Mouse (Mus musculus) kidney, postnatal 4 days (tissue): ENCODE data around the gene Gm9837.

Source experiments
- DNase-seq, 2 experiments: peaks; one replicate each; pipeline ENCODE4 v3.0.0; 2021; ENCODE audit warnings: mixed read lengths in 2 of 2

Gene Gm9837

DNA sequence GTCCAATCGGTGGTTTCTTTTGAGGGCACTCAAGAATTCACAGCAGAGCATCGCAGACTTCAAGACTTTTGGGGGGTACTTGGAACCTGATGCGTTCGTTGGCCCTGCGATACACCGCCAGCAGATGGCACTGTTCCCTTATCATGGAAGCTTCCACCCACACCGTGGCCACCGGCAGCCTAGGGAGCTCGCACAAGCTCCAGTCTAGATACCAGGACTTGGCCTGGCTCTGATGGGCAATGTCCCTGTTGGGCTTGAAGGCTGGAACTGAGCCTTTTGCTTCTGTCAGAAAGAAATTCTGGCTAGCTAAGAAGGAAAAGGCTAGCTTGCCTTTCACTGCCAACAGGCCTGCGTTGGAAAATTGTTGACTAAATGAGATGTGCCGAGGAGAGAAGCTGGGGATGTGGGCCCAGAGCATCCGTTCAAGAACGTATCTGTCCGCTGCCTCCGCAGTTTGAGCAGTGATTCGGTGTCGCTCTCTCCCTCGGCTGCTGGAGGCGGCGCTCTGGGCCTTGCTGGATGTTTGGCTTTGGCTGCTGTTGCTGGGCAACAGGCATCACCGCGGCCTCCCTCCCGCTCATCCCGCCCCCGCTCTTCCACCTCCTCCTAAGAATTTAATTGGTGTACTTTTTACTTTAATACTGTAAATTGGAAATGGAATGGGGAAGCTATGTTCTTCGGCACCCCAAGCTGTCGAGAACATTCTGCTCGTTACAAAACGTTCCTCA lies at the start of gene Gm9837:
Gene Gm9837, minus strand, starts transcription at position 512 of the 728 bp plus-strand sequence.
- peak; percentile 95 for DNase-seq

DNA sequence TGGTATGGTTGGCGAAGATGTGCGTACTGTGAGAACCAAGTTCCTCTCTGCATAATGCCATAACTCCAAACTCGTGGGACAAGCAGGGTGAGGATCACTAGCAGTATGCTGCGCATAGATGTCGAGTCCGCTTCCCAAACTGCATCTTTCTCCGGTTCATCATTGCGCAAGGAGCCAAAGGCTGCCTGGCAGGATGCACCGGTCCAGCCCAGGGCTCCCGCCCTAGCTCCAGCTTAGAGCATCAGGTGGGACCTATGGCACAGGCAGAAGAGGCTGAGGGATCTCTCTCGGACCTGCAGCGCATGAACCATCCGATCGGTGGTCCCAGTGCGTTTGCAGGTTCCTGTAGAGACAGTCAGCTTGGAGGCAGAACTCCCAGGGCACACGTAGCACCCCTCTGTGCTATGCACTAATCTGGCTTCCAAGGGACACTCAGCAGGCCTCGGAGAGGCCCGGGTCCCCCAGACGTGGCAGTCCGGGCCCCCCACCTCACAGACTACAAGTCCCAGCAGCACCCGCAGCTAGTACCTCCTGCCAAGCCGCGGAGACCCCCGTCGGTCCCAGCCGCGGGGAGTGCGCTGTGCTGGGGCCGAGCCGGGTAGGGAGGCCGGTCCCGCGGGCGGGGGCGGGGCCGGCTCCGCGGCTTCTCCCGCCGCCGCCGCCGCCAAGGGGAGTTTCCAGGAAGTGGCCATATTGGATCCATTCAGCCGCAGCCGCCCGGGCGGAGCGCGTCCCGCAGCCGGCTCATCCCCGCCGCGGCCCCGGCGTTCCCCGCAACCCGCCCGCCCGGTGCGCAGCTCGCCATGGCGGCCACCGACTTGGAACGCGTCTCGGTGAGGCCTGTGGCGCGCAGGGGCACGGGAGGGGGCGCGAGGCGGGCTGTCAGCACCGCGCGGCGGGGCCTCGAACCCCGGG lies 49.2 kb upstream of the Gm9837 start, which contains the start of gene Sept8:
Gene Sept8, plus strand, starts transcription at position 51 of the 915 bp plus-strand sequence.
- DNase-seq, result peak; percentile 68 to 80

DNA sequence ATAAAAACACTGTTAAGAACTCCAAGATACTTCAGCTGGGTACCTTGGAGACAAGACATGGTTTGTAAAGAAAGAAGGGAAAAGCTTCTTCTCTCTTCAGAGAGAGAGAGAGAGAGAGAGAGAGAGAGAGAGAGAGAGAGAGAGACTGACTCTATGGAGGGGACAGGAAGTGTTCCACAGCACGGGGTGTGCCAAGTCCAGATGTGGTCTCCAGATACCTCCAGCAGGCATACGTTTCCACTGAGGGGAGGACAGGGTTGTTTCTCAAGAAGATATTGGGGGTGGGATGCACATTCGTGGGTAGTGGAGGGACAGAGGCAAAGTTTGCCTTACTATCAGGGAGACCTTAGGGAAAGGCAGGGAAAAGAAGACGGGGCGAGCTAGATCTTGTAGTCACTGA lies 48.5 kb upstream of the Gm9837 start:
- DNase-seq, result no peak

DNA sequence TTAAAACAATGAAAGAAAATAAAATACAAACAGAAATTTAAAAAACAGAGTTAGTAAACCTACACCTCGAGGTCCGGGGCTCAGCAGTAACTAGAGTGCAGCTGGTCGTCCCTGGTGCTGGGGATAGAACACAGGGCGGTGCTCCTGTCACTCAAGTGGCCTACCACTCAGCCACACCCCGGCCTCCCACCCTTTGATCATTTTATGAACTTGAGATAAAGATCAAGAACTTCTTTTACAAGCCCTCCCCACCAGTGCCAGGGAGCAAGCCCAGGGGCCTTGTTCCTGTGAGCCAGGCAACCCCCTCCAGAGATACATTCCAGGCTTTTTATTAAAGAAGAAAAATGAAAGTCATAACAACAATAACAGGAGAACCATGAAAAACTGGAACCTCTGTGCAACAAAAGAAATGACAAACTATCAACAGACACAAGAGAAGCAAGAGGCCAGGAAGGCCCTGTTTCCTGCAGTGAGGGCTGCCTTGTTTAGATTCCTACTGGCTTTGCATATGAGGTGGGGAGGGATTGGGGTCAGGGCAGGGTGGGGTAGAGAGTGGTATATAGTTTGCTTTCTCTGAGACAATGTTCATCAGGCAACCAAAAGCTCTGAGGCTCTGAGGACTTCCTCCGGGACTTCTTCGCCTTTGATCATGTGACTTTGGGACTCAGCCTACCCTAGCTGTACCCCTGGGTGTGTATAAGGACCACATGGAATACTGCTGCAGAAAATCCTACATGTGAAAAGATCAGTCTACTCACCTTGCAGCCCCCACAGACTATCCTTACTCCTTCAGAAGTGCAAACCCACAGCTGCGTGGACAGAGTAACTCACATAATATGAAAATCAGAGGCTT lies 46.7 kb upstream of the Gm9837 start:
- DNase-seq, result no peak

GRCm38 (mm10) chr11:53510351-53510750 lies 40.1 kb upstream of the Gm9837 start:
- DNase-seq, result no peak

DNA sequence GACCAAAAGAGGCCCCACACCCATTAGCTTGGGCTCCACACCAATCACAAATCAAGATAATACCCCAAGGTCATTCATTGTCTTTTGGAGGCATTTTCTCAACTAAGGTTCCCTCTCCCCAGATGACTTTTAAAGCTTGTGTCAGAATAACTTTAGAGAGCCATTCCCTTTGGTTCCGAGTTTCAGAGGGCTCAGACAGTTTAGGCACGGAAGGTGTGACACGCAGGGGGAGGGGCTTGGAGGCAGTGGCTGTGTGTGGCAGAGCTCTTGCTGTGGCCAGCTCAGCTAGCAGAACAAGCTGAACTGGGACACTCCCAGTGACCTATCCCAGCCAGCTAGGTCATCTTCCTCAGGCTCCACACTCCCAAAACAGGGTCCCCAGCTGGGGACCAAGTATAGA lies 38.3 kb upstream of the Gm9837 start:
- DNase-seq, result no peak

DNA sequence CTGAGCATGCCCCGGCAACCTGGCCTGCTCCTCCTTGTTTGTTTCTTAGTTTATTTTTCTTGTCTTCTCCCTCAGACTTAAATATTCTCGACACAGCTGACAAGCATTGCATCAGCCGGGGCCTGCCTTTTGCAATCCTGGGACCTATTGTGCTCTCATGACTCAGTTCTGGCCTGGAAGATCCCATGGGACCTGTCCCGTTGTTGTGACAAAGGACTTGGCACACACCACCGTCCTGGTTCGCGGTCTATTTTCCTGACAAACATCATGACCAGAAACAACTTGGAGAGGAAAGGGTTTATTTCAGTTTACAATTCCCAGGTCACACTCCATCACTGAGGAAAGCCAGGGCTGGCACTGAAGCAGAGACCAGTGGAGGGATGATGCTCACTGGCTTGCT lies 37.9 kb upstream of the Gm9837 start:
- DNase-seq, result peak in 1 of 2 experiments; percentile 50

GRCm38 (mm10) chr11:53507098-53507805 lies 37.0 kb upstream of the Gm9837 start:
- DNase-seq, result peak in 1 of 2 experiments; percentile 52

DNA sequence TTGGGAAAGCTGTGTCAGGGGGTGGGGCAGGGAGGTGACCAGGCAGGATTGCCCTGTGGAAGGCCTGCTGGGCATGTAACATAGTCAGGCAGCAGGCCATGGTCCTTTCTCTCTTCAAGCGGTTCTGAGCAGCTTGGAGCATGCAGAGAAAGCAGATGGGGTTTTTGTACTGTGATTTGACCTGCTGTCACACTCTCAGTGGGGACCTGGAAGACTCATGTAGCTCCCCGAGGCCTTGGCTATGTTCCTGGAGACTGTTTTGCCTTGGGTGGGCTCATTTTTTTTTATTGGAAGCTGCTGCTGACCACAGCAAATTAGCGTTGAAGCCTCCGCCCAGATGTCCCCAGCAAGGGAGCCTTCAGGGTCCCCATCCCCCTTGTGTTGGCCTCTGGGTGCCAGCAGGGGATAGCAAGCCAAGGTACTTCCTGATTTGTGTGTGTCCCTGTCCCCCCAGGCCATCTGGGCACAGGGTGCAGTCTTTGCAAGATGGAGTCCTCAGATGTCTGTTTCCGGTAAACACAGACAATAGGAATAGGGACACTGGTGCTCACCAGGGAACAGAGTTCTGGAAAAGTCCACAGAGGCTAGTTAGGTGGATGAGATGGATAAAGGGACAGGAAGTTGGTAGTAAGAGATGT lies 34.9 kb upstream of the Gm9837 start:
- no peak for DNase-seq

DNA sequence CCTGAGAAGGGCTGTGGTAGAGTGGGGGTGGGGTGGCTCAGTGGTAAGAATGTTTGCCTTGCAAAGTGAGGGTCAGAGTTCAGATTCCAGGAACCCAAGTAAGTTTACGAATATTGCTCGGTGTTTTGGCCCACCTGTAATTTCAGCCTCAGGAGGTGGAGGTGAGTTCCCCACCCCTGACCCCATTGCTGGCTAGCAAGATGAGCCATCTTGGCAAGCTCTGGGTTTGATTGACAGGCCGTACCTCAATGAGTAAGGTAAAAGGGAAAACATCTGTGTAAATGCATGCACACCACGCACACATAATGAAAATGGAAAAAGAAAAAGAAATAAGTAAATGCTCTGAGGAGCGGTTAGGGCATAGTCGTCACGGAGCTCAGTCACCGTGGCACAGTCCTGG lies 34.1 kb upstream of the Gm9837 start:
- no peak for DNase-seq

DNA sequence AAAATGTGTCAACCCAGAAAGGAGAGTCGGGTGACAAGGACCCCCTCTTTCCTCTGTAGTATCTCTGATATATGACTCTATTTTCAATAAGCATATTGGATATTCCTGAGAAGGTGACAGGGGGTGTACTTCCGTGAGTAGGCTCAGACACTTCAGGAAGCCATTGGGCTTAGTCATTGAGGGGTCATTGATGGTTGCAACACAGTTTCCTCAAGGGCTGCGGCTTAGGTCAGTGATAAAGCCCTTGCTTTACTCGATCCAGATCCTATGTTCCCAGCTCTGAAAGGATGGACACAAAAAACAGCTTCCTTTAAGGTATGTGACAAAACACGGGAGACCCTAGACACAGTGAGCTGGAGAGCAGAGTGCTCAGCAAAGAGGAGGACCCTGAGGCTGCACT lies 33.5 kb upstream of the Gm9837 start:
- DNase-seq, result no peak

DNA sequence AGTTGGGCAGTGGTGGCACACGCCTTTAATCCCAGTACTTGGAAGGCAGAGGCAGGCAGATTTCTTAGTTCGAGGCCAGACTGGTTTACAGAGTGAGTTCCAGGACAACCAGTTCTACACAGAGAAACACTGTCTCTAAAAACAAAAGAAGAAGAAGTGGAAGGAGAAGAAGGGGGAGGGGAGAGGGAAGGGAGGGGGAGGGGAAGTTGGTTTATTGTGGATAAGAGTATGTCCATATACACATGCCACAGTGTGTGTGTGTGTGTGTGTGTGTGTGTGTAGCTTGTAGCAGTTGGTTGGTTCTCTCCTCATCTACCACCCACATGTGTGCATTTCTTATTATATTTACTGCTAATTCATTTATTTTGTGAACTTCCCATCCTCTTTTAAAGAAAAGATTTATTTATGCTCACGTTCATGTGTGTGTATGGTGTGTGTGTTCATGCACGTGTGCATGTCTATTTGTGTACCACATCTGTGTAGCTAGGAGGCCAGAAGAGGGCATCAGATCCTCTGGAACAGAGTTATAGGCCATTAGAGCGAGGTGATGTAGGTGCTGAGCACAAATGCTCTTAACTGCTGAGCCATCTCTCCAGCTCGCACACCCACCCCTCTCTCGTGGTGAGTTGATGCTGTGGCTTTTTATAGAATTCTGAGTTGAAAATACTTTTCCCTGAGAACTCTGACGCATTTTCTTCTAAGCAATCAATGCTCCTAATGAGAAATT lies 31.9 kb upstream of the Gm9837 start:
- no peak for DNase-seq

- DNase-seq, result peak in 1 of 2 experiments; percentile 59
Observed at GRCm38 (mm10) chr11:53500569-53500968, 30.3 kb upstream of the Gm9837 start.

GRCm38 (mm10) chr11:53496946-53497345 lies 26.7 kb upstream of the Gm9837 start:
- DNase-seq, result no peak

DNA sequence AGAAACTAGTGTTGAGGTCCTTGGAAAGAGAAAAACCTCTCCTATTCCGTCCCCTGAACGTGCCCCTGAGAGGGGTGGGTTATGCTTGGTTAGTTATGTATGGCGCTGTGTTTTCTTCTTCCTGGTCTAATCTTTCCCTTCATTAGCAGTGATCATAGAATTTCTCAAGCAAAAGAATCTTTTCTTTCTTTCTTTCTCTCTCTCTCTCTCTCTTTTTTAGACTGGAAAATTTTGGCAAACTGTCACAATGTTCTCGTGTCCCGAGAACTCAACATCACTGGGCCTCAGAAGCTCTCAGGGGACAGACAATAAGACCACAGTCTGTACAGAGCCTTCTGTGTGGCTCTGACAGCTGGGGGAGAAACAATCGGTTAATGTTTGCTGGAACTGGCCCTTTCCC lies 25.1 kb upstream of the Gm9837 start:
- no peak for DNase-seq

DNA sequence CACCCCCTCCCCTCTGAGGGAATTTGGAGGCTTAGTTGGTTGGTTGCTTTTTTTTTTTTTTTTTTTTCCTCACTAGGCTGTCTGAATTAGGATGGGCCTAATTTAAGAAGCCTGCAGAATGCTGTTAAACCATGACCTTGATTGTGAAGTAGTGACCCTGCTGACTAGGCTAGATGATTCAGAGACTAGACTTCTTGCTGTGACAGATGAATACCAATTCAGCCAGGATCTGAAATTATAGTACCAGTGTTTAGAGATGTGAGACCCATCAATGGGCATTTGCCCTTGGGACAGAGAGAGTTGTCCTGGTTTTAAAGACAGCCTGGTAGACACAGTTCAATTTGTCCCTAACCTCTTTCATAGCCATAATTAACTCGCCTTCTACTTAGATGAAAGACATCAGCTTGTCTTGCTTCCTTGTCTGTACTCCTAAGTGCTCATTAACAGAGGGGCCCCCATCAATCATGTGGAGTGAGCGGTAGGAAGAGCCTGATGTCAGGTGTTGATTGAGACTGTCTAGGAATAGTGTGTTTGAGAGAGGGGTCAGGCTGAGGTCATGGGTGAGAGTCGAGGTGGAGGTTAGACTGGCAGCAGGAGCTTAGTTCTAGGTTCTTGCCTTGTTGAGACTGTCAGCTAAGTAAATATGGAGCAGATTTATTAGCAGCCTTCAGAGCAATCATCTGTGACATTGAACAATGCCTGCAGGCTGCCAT lies 23.1 kb upstream of the Gm9837 start:
- DNase-seq, result no peak

- no peak for DNase-seq
Observed at GRCm38 (mm10) chr11:53491954-53492401, 21.7 kb upstream of the Gm9837 start.

GRCm38 (mm10) chr11:53489421-53489820 lies 19.1 kb upstream of the Gm9837 start:
- DNase-seq, result no peak

- DNase-seq, result no peak
Observed at GRCm38 (mm10) chr11:53489007-53489406, 18.7 kb upstream of the Gm9837 start.
